Mouse (Mus musculus): ENCODE data around the gene Pip4k2c. TPM values are rescaled to one million over a fixed set of nuclear protein-coding genes. Genes with fewer than 3 reads are reported as not detected.
A peak's percentile ranks its signal among the peaks of the same experiment; 100 is the strongest.

Gene Pip4k2c
- 19.4 and 20.2 TPM in 2 replicates for polyA plus RNA-seq (2016; fragmentation: Nextera tagmentation; extraction: Ambion mirVana)

GRCm38 (mm10) chr10:127211414-127211854 lies at the start of gene Pip4k2c:
Gene Pip4k2c, minus strand, starts transcription at chr10:127211585.
- peaks cover 16% of the 10 kb centered on the region for H3K4me1 ChIP-seq
- ATAC-seq (ENCODE audit: low FRiP score): peak; percentile 98
- WGBS: 1% methylated on average over 47 of the region's 47 CpGs
- H3K4me3 ChIP-seq (replicated peaks): peak within 1 kb of the TSS; percentile 88
- H3K27ac ChIP-seq: peak within 1 kb of the TSS; percentile 53; the same call in 1 of the 2 replicates
- no peaks in the 10 kb centered on the region for H3K9me3 ChIP-seq
- H3K4me2 ChIP-seq: peak within 1 kb of the TSS; percentile 94
- peaks cover 21% of the 10 kb centered on the region for H3K36me3 ChIP-seq (replicated peaks)
- peak within 1 kb of the TSS; percentile 87 for H3K9ac ChIP-seq
- peaks cover 5% of the 10 kb centered on the region; the same call in 1 of the 2 replicates for H3K27me3 ChIP-seq

GRCm38 (mm10) chr10:127258489-127258888 lies 47.1 kb upstream of the Pip4k2c start:
- H3K9ac ChIP-seq: no peak overlapping the region
- H3K4me2 ChIP-seq: peak overlapping the region; percentile 10
- H3K4me3 ChIP-seq (replicated peaks): no peak overlapping the region
- no peak overlapping the region for H3K27ac ChIP-seq
- peaks cover 8% of the 10 kb centered on the region; the same call in 1 of the 2 replicates for H3K27me3 ChIP-seq
- ATAC-seq (ENCODE audit: low FRiP score): no peak
- H3K9me3 ChIP-seq: no peaks in the 10 kb centered on the region
- no peaks in the 10 kb centered on the region for H3K36me3 ChIP-seq (replicated peaks)
- H3K4me1 ChIP-seq: peaks cover 55% of the 10 kb centered on the region
- WGBS: 89% methylated on average over 8 of the region's 8 CpGs

GRCm38 (mm10) chr10:127257790-127258189 lies 46.4 kb upstream of the Pip4k2c start:
- Histone ChIP-seq H3K27ac (no peak overlapping the region), H3K36me3 (replicated peaks) (no peaks in the 10 kb centered on the region), H3K4me3 (replicated peaks) (no peak overlapping the region), H3K4me2 (no peak overlapping the region), H3K9ac (no peak overlapping the region), H3K9me3 (no peaks in the 10 kb centered on the region), H3K4me1 (peaks cover 48% of the 10 kb centered on the region), H3K27me3 (peaks cover 2% of the 10 kb centered on the region; the same call in 1 of the 2 replicates)
- ATAC-seq (ENCODE audit: low FRiP score): no peak
- WGBS: 85% methylated on average over 6 of the region's 6 CpGs

- no peaks in the 10 kb centered on the region for H3K36me3 ChIP-seq (replicated peaks)
- no peaks in the 10 kb centered on the region; the same call in 1 of the 2 replicates for H3K27me3 ChIP-seq
- peak overlapping the region; percentile 41 for H3K4me2 ChIP-seq
- H3K4me1 ChIP-seq: peaks cover 28% of the 10 kb centered on the region
- peak; percentile 77 for ATAC-seq (ENCODE audit: low FRiP score)
- 22% methylated on average over 14 of the region's 14 CpGs for WGBS
- no peak overlapping the region for H3K27ac ChIP-seq
- H3K9me3 ChIP-seq: no peaks in the 10 kb centered on the region
- H3K9ac ChIP-seq: no peak overlapping the region
- 0 out of 2 replicates have a peak overlapping the region, but pooled peaks have one; percentile 11 for H3K4me3 ChIP-seq (replicated peaks)
These were observed 44.4 kb upstream of the Pip4k2c start for GRCm38 (mm10) chr10:127255625-127256345.

GRCm38 (mm10) chr10:127250810-127251209 lies 39.4 kb upstream of the Pip4k2c start:
- Histone ChIP-seq H3K27ac (no peak overlapping the region), H3K4me2 (no peak overlapping the region), H3K9ac (no peak overlapping the region), H3K4me3 (replicated peaks) (no peak overlapping the region), H3K27me3 (no peaks in the 10 kb centered on the region), H3K36me3 (replicated peaks) (peaks cover 12% of the 10 kb centered on the region), H3K9me3 (no peaks in the 10 kb centered on the region), H3K4me1 (peaks cover 1% of the 10 kb centered on the region; the same call in 1 of the 2 replicates)
- WGBS: 85% methylated on average over 5 of the region's 5 CpGs
- no peak for ATAC-seq (ENCODE audit: low FRiP score)

GRCm38 (mm10) chr10:127238241-127238824 lies 26.9 kb upstream of the Pip4k2c start:
- Histone ChIP-seq H3K4me2 (no peak overlapping the region), H3K4me3 (replicated peaks) (no peak overlapping the region), H3K36me3 (replicated peaks) (peaks cover 84% of the 10 kb centered on the region), H3K4me1 (0 out of 2 replicates have a peak, but pooled peaks cover 4% of the 10 kb centered on the region), H3K9me3 (no peaks in the 10 kb centered on the region), H3K27me3 (0 out of 2 replicates have a peak, but pooled peaks cover 2% of the 10 kb centered on the region), H3K9ac (no peak overlapping the region), H3K27ac (no peak overlapping the region)
- ATAC-seq (ENCODE audit: low FRiP score): no peak
- WGBS: 75% methylated on average over 18 of the region's 18 CpGs

GRCm38 (mm10) chr10:127236541-127236940 lies 25.2 kb upstream of the Pip4k2c start:
- 0 out of 2 replicates have a peak, but pooled peaks cover 4% of the 10 kb centered on the region for H3K4me1 ChIP-seq
- 57% methylated on average over 9 of the region's 9 CpGs for WGBS

GRCm38 (mm10) chr10:127233141-127233540 lies 21.8 kb upstream of the Pip4k2c start:
- 80% methylated on average over 9 of the region's 9 CpGs for WGBS
- H3K4me1 ChIP-seq: 0 out of 2 replicates have a peak, but pooled peaks cover 4% of the 10 kb centered on the region
- peaks cover 59% of the 10 kb centered on the region for H3K36me3 ChIP-seq (replicated peaks)
- no peaks in the 10 kb centered on the region for H3K9me3 ChIP-seq
- no peak overlapping the region for H3K4me2 ChIP-seq
- H3K4me3 ChIP-seq (replicated peaks): no peak overlapping the region
- H3K27me3 ChIP-seq: no peaks in the 10 kb centered on the region
- no peak for ATAC-seq (ENCODE audit: low FRiP score)
- H3K9ac ChIP-seq: no peak overlapping the region
- H3K27ac ChIP-seq: no peak overlapping the region

More at GRCm38 (mm10) chr10:127236541-127236940, 25.2 kb upstream of the Pip4k2c start:
- no peaks in the 10 kb centered on the region for H3K27me3 ChIP-seq
- H3K4me3 ChIP-seq (replicated peaks): no peak overlapping the region
- H3K36me3 ChIP-seq (replicated peaks): peaks cover 70% of the 10 kb centered on the region
- no peaks in the 10 kb centered on the region for H3K9me3 ChIP-seq
- ATAC-seq (ENCODE audit: low FRiP score): no peak
- no peak overlapping the region for H3K27ac ChIP-seq
- H3K9ac ChIP-seq: no peak overlapping the region
- no peak overlapping the region for H3K4me2 ChIP-seq

- H3K9ac ChIP-seq: no peak overlapping the region
- H3K36me3 ChIP-seq (replicated peaks): peaks cover 54% of the 10 kb centered on the region
- H3K4me2 ChIP-seq: no peak overlapping the region
- no peaks in the 10 kb centered on the region for H3K9me3 ChIP-seq
- H3K4me1 ChIP-seq: 0 out of 2 replicates have a peak, but pooled peaks cover 2% of the 10 kb centered on the region
- no peak overlapping the region for H3K4me3 ChIP-seq (replicated peaks)
- WGBS: 89% methylated on average over 14 of the region's 14 CpGs
- ATAC-seq (ENCODE audit: low FRiP score): no peak
- H3K27ac ChIP-seq: no peak overlapping the region
- H3K27me3 ChIP-seq: peaks cover 5% of the 10 kb centered on the region; the same call in 1 of the 2 replicates
These were observed 20.4 kb upstream of the Pip4k2c start for GRCm38 (mm10) chr10:127231741-127232140.

- WGBS: 88% methylated on average over 12 of the region's 12 CpGs
- Histone ChIP-seq H3K9me3 (no peaks in the 10 kb centered on the region), H3K27me3 (peaks cover 5% of the 10 kb centered on the region; the same call in 1 of the 2 replicates), H3K36me3 (replicated peaks) (peaks cover 44% of the 10 kb centered on the region), H3K27ac (no peak overlapping the region), H3K4me3 (replicated peaks) (no peak overlapping the region), H3K4me2 (no peak overlapping the region), H3K4me1 (no peaks in the 10 kb centered on the region; the same call in 1 of the 2 replicates), H3K9ac (no peak overlapping the region)
- ATAC-seq (ENCODE audit: low FRiP score): no peak
These were observed 19.3 kb upstream of the Pip4k2c start for GRCm38 (mm10) chr10:127230693-127231092.

GRCm38 (mm10) chr10:127228897-127229296 lies 17.5 kb upstream of the Pip4k2c start:
- no peaks in the 10 kb centered on the region for H3K9me3 ChIP-seq
- 29% methylated on average over 4 of the region's 4 CpGs for WGBS
- H3K27me3 ChIP-seq: peaks cover 10% of the 10 kb centered on the region; the same call in 1 of the 2 replicates
- H3K9ac ChIP-seq: no peak overlapping the region
- ATAC-seq (ENCODE audit: low FRiP score): peak; percentile 52
- H3K36me3 ChIP-seq (replicated peaks): peaks cover 38% of the 10 kb centered on the region
- no peak overlapping the region for H3K27ac ChIP-seq
- no peak overlapping the region for H3K4me2 ChIP-seq
- no peak overlapping the region for H3K4me3 ChIP-seq (replicated peaks)
- no peaks in the 10 kb centered on the region; the same call in 1 of the 2 replicates for H3K4me1 ChIP-seq

- no peak for ATAC-seq (ENCODE audit: low FRiP score)
- 88% methylated on average over 8 of the region's 8 CpGs for WGBS
- peaks cover 14% of the 10 kb centered on the region for H3K27me3 ChIP-seq
- H3K9ac ChIP-seq: no peak overlapping the region
- peaks cover 32% of the 10 kb centered on the region for H3K36me3 ChIP-seq (replicated peaks)
- H3K9me3 ChIP-seq: no peaks in the 10 kb centered on the region
- no peaks in the 10 kb centered on the region; the same call in 1 of the 2 replicates for H3K4me1 ChIP-seq
- no peak overlapping the region for H3K4me2 ChIP-seq
- no peak overlapping the region for H3K4me3 ChIP-seq (replicated peaks)
- H3K27ac ChIP-seq: no peak overlapping the region
These were observed 15.8 kb upstream of the Pip4k2c start for GRCm38 (mm10) chr10:127227163-127227562.

Measured in forebrain, embryonic 12.5 days (tissue).